Mouse (Mus musculus) G1E-ER4 (cell line): ENCODE measurements around the gene Fntb. TPM values are rescaled to one million over a fixed set of nuclear protein-coding genes. Genes with fewer than 3 reads are reported as not detected.

ENCODE experiments used
- GATA1 ChIP-seq: IDR thresholded peaks from one replicate; pipeline ENCODE4 v1.8.0; 2012; ENCODE audit warnings: low read length, inconsistent platforms
- polyA plus RNA-seq: library from polyadenylated mRNA; stranded (reverse); fragments of >175 nt; gene quantifications from 2 replicates; pipeline ENCODE4 v1.2.3, GENCODE M21; 2012

The Fntb gene
- polyA plus RNA-seq, 1 experiment: 21.6 TPM

- TF ChIP-seq GATA1: no peak
These were observed 125.8 kb downstream of the Fntb start for GRCm38 (mm10) chr12:76891160-76891559.

- TF ChIP-seq GATA1: no peak
These were observed 127.7 kb downstream of the Fntb start for GRCm38 (mm10) chr12:76892910-76893695.

DNA sequence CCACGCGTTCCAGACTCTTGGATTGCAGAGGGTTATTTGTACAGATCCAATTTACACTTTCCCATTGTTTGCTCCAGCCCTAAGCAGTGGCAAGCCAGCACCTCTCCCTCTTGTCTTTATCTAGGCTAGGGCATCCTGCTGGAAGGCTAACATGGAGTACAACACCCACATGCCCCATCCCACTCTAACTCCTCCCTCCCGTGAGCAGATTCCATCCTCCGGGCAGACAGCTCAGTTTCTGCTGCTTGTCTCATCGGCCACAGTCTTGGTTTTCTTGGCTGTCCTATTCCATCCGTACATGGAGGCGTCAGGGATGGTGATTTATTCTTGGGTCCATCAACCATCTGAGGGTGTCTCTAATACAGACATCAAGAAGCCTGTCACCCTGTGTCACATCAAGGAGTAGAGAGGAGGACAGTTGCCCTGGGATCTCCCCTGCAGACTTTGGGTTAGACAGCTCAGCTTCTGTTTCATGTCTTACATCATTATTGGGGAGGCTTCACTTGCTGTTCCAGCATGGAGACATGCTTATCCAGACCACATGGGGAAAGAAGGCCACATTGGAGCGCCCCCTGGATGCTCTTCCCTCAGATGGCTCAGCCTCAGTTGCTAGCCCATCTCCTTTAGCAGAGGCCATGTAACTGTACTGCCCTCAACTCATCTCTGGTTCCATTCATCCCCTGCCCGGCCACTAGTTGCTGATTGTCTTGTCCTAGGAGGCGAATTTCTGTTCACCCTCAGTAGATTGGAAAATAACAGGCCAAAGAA is 129.6 kb downstream of the Fntb start:
- no peak for TF ChIP-seq GATA1

DNA sequence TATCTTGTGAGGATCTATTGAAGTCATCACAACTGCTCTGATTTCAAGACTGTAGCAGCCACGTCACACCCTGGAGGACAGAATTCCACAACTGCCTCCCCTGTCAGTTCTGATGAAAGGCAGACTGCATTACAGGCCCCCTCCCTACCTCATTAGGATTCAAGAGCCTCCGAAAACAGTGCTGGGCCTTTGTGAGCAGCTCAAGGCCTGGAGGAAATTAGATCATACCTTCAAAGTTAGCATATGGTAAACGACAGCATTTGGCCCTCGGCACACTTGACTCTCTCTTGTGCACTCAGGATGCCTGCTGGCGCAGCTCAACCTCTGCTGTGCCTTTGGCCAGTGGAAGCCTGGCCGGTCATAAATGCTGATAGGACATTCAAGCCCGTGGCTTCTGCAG is 130.4 kb downstream of the Fntb start:
- no peak for TF ChIP-seq GATA1

DNA sequence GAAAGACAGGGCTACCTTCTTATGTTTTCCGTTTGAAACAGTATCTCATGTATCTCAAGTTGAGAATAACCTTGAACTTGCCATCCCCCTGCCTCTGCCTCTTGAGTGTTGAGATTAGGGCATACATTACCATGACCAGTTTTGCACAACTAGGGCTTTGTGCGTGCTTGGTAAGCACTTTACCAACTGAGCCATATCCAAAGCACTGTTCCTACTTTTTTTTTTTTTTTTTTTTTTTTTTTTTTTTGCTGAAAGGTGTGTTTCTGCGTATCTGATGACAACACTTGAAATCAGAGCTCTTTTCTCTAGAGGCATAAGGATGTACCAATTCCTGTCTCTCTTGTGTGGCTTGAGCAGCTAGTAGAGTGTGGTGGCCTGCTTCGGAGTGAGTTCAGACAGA is 131.2 kb downstream of the Fntb start:
- TF ChIP-seq GATA1: no peak

- no peak for TF ChIP-seq GATA1
These were observed 131.6 kb downstream of the Fntb start for GRCm38 (mm10) chr12:76897006-76897405.

DNA sequence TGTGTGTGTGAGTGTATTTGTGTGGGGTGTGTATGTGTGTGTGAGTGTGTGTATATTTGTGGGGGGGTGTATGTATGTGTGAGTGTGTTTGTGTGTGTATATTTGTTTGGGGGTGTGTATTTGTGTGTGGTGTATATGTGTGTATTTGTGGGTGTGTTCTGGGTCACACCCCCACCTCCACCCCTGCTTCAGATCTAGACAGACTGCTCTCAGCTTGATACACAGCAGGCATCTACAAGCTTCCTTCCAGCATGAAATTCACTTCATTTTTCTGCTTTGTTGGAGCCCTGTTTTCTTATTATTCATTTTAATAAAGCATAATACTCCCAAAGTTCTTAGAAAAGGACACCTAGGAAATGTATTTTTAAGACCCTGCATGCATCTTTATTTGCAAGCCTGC is 132.8 kb downstream of the Fntb start:
- TF ChIP-seq GATA1: no peak

GRCm38 (mm10) chr12:76899261-76899975 is 134.0 kb downstream of the Fntb start:
- no peak for TF ChIP-seq GATA1

DNA sequence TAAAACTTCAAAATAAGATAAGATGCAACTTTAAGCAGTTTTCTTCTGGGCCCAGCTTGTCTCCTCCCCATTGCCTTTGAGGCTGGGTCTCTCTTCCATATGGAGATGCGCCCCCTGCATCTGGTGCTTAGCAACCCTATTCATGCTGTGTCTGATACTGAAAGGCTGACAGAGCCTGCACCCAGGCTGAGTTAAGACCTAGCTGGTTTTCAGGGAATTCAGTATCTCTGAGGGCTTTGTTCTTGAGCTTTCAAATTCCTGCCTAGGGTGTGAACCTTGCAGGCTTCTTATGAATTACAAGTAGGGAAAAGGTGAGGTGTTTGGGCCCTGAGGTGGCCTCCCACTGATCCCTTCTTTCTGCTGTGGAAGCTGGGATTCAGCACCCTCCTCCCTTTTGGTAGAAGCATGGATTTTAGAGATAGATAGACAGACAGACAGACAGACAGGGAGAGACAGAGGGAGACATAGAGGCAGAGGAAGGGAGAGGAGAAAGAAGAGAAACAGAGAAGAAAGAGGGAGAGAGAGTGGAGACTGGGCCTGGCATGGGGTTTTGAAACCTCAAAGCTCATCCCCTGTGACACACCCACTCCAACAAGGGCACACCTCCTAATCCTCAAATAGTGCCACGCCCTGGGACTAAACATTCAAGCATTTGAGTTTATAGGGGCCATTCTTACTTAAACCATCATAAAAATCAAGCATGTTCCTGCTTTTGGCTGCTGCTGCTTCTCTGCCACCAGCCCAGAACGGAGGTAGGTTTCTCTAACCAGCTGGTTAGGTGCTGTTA is 136.3 kb downstream of the Fntb start:
- no peak for TF ChIP-seq GATA1

DNA sequence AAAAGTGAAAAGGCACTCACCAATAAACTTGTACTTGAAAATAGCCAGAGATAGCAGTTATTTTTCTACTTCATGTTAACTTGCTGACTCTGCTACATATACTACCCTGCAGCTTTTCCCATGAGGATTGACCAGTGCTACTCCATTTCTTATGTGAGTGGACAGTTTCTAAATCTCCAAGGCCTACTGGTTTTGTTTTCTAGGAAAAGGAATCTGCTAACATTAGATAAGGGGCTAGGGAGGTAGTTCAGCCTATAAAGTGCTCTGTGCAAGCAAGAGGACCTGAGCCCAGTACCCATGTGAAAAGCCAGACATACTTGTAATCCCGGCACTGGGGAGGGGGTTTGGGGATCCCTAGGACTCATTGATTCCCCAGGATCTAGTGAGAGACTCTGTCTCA is 140.9 kb downstream of the Fntb start:
- TF ChIP-seq GATA1: no peak

DNA sequence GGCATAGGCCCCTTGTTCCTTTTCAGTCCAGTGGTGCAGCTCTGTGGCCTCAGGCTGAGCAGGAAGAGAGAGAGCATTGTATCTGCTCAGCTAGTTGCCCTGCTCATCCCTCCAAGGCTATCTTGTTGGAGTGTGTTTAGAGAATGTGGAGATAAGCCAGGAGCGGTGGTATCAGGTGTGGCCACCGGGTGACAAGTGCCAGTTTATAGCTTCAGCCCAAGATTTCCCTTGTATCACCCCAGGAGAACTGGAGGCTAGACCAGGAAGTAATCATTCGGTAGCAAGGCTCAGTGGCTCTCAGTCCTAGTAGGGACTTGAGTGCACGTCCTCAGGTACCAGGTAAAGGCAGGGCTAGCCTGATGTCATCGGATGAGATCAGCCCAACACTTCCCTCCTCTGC is 143.8 kb downstream of the Fntb start:
- TF ChIP-seq GATA1: peak; percentile 87

- TF ChIP-seq GATA1: no peak
These were observed 145.0 kb downstream of the Fntb start for GRCm38 (mm10) chr12:76910258-76910940.

DNA sequence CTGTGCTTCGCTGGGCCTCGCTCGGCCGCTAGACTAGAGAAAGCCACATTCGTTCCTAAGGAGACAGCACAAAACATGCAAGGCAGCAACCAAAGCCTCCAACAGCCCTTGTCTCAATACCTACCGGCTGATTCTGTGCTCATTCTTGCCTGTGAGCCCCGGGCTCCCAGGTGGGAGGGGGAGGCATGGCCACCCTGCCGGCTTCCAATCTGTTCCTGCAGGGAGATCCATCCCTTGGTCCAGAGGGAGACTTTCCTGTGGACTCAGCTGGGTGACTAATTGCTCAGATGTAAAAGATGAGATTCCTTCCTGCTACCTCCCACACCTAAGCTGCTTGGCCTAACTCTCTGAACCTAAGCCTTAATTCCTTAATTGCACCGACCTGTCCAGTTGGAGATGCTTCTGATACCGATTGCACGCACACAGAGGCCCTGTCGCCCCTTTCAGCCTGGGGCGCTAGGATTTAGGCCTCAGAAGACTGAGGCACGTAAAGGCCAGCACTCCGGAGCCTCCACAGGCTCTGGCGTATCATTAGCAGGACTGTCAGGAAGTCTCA is 145.9 kb downstream of the Fntb start:
- TF ChIP-seq GATA1: no peak

GRCm38 (mm10) chr12:76912193-76912592 is 146.8 kb downstream of the Fntb start:
- no peak for TF ChIP-seq GATA1

- TF ChIP-seq GATA1: no peak
These were observed 150.8 kb downstream of the Fntb start for GRCm38 (mm10) chr12:76916163-76916562.

DNA sequence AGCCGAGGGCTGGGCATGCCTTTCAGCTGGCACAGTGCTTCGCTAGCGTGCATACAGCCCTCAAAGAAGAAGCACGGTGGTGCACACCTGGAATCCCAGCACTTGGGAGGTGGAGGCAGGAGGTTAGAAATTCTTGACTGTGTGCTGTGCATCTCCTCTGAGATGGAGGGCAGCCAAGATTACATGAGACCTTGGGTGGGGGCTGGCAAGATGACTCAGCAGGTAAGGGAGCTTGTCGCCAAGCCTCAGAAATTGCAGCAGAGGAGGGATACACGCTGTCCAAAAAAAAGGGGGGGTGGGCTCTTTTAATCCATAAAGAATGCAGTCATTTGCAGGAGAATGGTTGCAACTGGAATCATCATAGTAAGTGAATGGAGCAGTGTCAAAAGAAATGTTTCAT is 152.7 kb downstream of the Fntb start:
- no peak for TF ChIP-seq GATA1
